Comparison of ENCODE assay signal across 11 mouse cellular contexts in genomic region chr19:59460328-59461115, GRCm38 (mm10). TPM values are rescaled to one million over a fixed set of nuclear protein-coding genes. Genes with fewer than 3 reads are reported as not detected.
A peak's percentile ranks its signal among the peaks of the same experiment; 100 is the strongest.
DNase-seq lines count a peak whose midpoint lies in the region; ATAC-seq and TF ChIP-seq lines count a peak whose summit lies in the region.
"Had no signal": no experiment of that assay in that cellular context is flagged by ENCODE, and none has a peak within 500 bp of the region (broad histone marks: within the 10 kb centered on the region; RNA-seq: fewer than 3 reads in every experiment).

No protein-coding gene starts in this region.

- no peak for ATAC-seq in limb, embryonic 14.5 days (ENCODE audit: low FRiP score, low read depth)
- no peak for ATAC-seq in inflammation-experienced regulatory T-cells, adult 6 months

- TF ChIP-seq CTCF in gastrocnemius, adult 2 months (IDR thresholded peaks at IDR 0.05): no peak
- TF ChIP-seq CTCF in embryonic fibroblast, embryonic 13.5 days (IDR thresholded peaks at IDR 0.05; ENCODE audit: borderline replicate concordance, insufficient read depth, low read length): no peak
- no peak for TF ChIP-seq CTCF in thymus, adult 2 months (IDR thresholded peaks at IDR 0.05; ENCODE audit: borderline replicate concordance, control insufficient read depth, extremely low read depth, insufficient read depth, low read length, poor library complexity)

- DNase-seq in gastrocnemius, adult 2 months: no peak
- DNase-seq in gastrocnemius, postnatal 10 days: no peak
- DNase-seq in 3T3-L1 (ENCODE audit: low read depth, low spot score): peak; percentile 8
- no peak for DNase-seq in limb, embryonic 14.5 days (ENCODE audit: low spot score)
- DNase-seq in urinary bladder, adult 2 months (ENCODE audit: low spot score): no peak
- DNase-seq in thymus, adult 2 months: no peak
- DNase-seq: adrenal gland, adult 8-10 months; thymus, adult 18-20 months had no signal

- peaks cover 86% of the 10 kb centered on the region for H3K27me3 ChIP-seq in limb, embryonic 14.5 days (ENCODE audit: control insufficient read depth, insufficient read depth, low read length)
- H3K27me3 ChIP-seq in thymus, adult 2 months (ENCODE audit: control insufficient read depth, insufficient read depth, low read length): peaks cover 30% of the 10 kb centered on the region

- H3K4me1 ChIP-seq in embryonic fibroblast, embryonic 13.5 days (ENCODE audit: control insufficient read depth, insufficient read depth, low read length): no peaks in the 10 kb centered on the region
- no peaks in the 10 kb centered on the region for H3K4me1 ChIP-seq in limb, embryonic 14.5 days (ENCODE audit: control insufficient read depth, insufficient read depth, low read length)
- no peaks in the 10 kb centered on the region for H3K4me1 ChIP-seq in thymus, adult 2 months (replicated peaks; ENCODE audit: control insufficient read depth, insufficient read depth, low read length)

- H3K36me3 ChIP-seq in limb, embryonic 14.5 days (ENCODE audit: control insufficient read depth, insufficient read depth, low read length): no peaks in the 10 kb centered on the region
- no peaks in the 10 kb centered on the region for H3K36me3 ChIP-seq in thymus, adult 2 months (ENCODE audit: control insufficient read depth, insufficient read depth, low read length)
- H3K36me3 ChIP-seq: neural tube, embryonic 12.5 days had no signal

- TF ChIP-seq POLR2A in embryonic fibroblast, embryonic 13.5 days (IDR thresholded peaks at IDR 0.05; ENCODE audit: low read depth, low read length): no peak
- TF ChIP-seq POLR2A in limb, embryonic 14.5 days (IDR thresholded peaks at IDR 0.05; ENCODE audit: borderline replicate concordance, extremely low read depth, insufficient read depth, insufficient read length): no peak
- no peak for TF ChIP-seq POLR2A in thymus, adult 2 months (IDR thresholded peaks at IDR 0.05; ENCODE audit: control insufficient read depth, extremely low read depth, insufficient read depth, low read length, poor library complexity)

- 2% methylated on average over 34 of the region's 34 CpGs for WGBS in limb, embryonic 14.5 days
- 5% methylated on average over 34 of the region's 34 CpGs for WGBS in thymus, adult 2 months

- H3K9me3 ChIP-seq in limb, embryonic 14.5 days (ENCODE audit: control insufficient read depth, low read length): no peaks in the 10 kb centered on the region
- H3K9me3 ChIP-seq: neural tube, embryonic 12.5 days had no signal

- H3K4me2 ChIP-seq in limb, embryonic 14.5 days (replicated peaks; ENCODE audit: low read depth, low read length, severe bottlenecking): peak overlapping the region; percentile 65

- H3K4me3 ChIP-seq in gastrocnemius, adult 2 months: peak overlapping the region; percentile 73
- peak overlapping the region; percentile 76 for H3K4me3 ChIP-seq in embryonic fibroblast, embryonic 13.5 days (ENCODE audit: insufficient read depth, low read length)
- H3K4me3 ChIP-seq in limb, embryonic 14.5 days (replicated peaks; ENCODE audit: low read length): peak overlapping the region; percentile 50
- H3K4me3 ChIP-seq in thymus, adult 2 months (ENCODE audit: control insufficient read depth, insufficient read depth, low read length): no peak overlapping the region

- intact Hi-C loops in gastrocnemius, adult 2 months (cut with DNase I): no loop called here

- H3K27ac ChIP-seq in gastrocnemius, adult 2 months: no peak overlapping the region
- peak overlapping the region; percentile 93 for H3K27ac ChIP-seq in embryonic fibroblast, embryonic 13.5 days (ENCODE audit: insufficient read depth, low read length)
- H3K27ac ChIP-seq in limb, embryonic 14.5 days (replicated peaks; ENCODE audit: low read depth, low read length): peak overlapping the region; percentile 88
- no peak overlapping the region for H3K27ac ChIP-seq in thymus, adult 2 months (ENCODE audit: control insufficient read depth, insufficient read depth, low read length)
- H3K27ac ChIP-seq: neural tube, embryonic 12.5 days had no signal

- peak overlapping the region; percentile 78 for H3K9ac ChIP-seq in limb, embryonic 14.5 days (ENCODE audit: low read depth, low read length, severe bottlenecking)
- H3K9ac ChIP-seq: neural tube, embryonic 12.5 days had no signal

RNA-seq across cellular contexts. Expression of gene Emx2, which starts 2.4 kb away (rescaled TPM):
- 1 to 10 TPM in 1 of 2 experiments, under 1 TPM in 1; 0.89 to 1.9 TPM for total RNA-seq in gastrocnemius, adult 2 months (2021)
- 1 to 10 TPM in 1 of 2 experiments, under 1 TPM in 1; 0.68 to 1.6 TPM for total RNA-seq in gastrocnemius, postnatal 10 days (2021)
- 16.6 and 20.5 TPM in 2 replicates for polyA plus RNA-seq in embryonic fibroblast, embryonic 13.5 days (2011; ENCODE audit: insufficient read length, low read depth, missing spikeins)
- 17.3 and 20.5 TPM in 2 replicates for polyA plus RNA-seq in limb, embryonic 14.5 days (2012; rRNA removed)
- polyA plus RNA-seq in limb, embryonic 14.5 days (2014; fragmentation: Nextera tagmentation; extraction: Ambion mirVana): 13.1 and 16.1 TPM in 2 replicates
- polyA plus RNA-seq in inflammation-experienced regulatory T-cells, adult 6 months (2017; shearing (Covaris generic)): not detected
- polyA plus RNA-seq in urinary bladder, adult 2 months (2012; rRNA removed): 0.13 and 0.40 TPM in 2 replicates
- 0.04 TPM in 1 of 2 replicates, not detected in the other for polyA plus RNA-seq in thymus, adult 2 months (2012; rRNA removed)

Comparison
In these comparisons a context has a peak if more than half of its experiments do, and no peak if none do; other contexts are left out.
1. H3K27ac ChIP-seq: peak in embryonic fibroblast, embryonic 13.5 days (single experiment) and limb, embryonic 14.5 days (single experiment); none in gastrocnemius, adult 2 months (single experiment) and thymus, adult 2 months (single experiment).
2. RNA of gene Emx2, which starts 2.4 kb away (polyA plus RNA-seq): 16.6 to 20.5 TPM in embryonic fibroblast, embryonic 13.5 days and 13.1 to 20.5 TPM in limb, embryonic 14.5 days; 0.13 to 0.40 TPM in urinary bladder, adult 2 months, not detected in inflammation-experienced regulatory T-cells, adult 6 months and 0.04 TPM in thymus, adult 2 months; every median in the first group is over 10 times any median in the second.